Mouse (Mus musculus) adrenal gland, postnatal 25 days (tissue): ENCODE measurements at regions not wholly inside any gene's neighbourhood (a gene's known extent, or its start where the extent isn't known, plus 50 kb on each side); places are given as distances from the start of the nearest gene placed in this dataset.
A peak's percentile ranks its signal among the peaks of the same experiment; 100 is the strongest.
"Not testable (repeated sequence)": the region's sequence is repeated elsewhere in the genome, so short reads cannot be mapped to it uniquely, and the experiment has no call there.

ENCODE experiments used
- DNase-seq: peaks from one replicate; pipeline ENCODE4 v3.0.0; 2021; ENCODE audit warnings: mixed read lengths

DNA sequence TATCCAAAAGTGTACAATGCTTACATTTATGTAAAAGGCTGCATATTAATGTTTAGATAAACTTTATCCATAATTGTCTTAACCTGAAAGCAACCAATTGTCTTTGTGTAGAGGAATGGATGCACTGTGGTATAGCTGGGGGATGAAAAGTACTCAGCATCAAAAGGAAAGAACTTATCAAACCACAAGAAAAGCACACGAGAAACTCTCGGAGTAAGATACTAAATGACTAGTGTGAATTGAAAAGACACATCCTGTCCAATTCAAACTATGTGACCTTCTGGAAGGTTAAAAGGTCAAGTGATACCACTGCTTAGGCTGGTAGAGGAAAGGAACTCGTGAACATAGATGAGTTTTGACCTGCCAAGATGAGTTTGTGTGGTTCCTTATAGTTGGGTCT is 192.2 kb upstream of the Tbl1xr1 start:
- no peak for DNase-seq

DNA sequence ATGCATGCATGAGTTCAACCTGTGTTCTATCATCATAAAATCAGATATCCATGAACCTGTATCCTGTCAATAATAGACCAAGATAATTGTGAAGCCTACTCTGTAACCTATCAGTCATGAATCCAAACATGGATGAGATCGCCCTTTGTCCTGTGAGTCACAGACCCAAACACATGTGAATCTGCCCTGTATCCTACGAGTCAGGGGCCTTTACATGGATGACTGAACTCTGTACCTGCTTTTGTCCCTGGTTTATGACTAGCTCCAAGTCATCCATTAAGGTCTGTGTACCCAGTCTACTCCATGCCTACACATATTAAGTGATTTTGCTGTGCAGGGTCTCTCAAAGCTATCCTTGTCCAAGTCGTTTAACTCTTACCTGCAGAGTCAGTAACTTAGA is 187.7 kb upstream of the Tbl1xr1 start:
- no peak for DNase-seq

DNA sequence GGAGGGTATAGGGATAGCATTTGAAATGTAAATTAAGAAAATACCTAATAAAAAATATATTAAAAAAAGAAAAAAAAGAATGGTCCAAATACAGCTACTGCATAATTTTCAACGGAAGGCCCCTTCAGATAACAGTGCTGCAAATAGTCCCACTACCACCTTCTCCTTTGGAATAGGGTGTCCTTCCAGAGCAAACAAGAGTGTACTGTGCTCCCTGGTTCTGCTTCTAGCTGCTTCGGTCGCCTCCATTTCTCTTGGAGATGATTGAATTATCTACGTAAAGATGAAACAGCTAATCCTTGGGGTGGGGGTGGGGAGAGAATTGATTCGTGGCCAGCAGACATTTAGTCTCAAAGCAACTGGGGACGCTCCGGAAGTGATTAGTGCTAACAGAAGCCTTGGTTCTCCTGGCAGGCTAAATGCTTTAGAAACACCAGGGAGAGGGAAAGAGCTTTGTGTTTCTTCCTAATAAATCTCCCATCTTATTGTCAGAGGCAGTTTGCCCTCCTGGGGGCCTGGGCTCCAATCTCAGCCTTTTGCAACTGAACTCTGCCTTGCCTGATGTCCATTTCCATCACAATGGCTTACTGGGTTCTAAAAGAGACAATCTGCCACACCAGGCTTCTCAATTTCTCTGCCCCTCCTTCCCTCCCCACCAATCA is 184.5 kb upstream of the Tbl1xr1 start:
- no peak for DNase-seq

DNA sequence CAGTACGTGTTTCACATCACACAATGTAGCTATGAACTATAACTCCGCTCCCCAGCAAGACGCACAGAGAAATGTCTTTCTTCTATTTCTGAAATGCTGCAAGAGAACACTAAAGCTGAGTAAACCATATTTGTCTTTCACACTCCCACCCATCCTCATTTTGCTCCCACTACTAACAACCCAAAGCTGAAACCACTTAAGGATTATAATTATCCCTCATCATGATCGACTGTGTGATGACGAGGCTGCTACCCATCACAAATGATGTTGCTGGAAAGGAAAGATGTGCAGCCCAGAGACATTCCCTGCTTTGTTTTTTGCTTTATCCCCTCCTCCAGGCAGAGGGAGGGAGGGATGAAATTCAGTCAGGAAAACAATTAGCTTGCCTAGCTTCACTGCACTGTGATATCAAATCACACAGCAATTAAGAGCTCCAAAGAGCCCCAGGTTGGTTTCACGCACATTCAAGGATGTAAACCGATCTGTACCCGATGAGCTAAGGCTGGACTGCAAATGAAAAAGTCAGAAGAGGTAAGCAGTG is 183.5 kb upstream of the Tbl1xr1 start:
- no peak for DNase-seq

DNA sequence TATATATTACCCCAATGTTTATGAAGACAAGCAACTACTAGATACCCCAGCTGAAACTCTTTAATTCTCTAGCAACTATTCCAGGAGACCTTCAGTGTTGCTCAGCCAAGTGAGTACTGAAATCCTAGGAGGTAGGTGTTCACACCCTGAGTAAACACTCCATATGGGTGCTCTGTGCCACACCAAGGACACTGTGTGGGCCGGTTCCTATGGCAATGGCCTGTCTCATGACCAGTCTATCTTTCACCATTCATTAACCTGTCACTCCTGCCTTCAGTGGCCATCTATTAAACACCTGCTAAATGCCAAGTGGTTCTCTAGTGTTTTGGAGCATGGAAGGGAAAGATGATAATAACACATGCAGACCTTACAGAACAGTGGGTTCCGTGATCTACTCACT is 180.9 kb upstream of the Tbl1xr1 start:
- DNase-seq = no peak

DNA sequence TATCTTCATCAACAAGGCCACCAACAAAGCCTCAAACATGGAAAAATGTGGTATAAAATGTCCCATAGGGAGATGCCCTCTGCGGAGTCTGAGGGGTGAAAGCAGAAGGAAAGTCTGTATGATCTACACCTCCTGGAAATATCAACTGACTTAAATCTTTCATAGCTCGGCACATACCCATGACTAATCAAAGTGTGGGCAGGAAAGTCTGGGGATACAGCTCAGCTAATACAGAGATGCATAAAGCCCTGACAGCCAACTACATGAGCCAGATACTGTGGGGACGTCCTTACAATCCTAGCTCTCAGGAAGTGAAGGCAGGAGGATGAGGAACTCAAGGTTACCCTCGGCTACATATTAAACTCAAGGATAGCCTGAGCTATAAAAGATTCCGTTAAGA is 178.2 kb upstream of the Tbl1xr1 start:
- no peak for DNase-seq

DNA sequence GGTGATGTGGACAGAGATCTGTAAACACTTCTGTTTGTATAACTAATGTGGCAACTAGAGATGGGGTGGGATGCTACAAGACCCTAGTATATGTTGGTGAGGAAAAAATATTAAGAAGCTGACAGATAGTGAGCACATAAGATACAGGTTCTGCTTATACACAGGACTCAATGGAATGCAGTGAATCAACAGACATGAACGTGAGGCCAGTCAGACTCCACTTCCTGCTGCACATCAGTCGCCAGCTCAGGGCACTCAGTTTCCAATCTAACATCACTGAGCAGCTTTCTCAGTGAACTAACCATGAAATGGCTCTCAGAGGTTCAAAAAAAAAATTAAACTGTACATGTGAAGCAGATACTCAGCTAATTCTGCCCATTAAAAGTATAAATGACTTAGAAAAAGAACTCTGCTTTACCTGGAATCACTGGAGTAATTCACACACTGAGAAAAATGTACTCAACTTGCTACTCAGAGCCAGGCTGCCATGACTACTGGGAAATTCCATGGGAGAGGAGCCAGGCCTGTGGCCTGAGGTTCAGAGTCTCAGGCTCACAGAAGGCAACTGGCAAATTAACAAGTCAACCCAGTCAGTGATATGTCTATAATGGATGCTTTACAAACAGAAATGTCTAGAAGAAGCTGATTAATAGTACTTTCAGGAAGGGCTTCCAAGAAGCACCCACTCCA is 170.9 kb upstream of the Tbl1xr1 start:
- DNase-seq = peak; percentile 7

DNA sequence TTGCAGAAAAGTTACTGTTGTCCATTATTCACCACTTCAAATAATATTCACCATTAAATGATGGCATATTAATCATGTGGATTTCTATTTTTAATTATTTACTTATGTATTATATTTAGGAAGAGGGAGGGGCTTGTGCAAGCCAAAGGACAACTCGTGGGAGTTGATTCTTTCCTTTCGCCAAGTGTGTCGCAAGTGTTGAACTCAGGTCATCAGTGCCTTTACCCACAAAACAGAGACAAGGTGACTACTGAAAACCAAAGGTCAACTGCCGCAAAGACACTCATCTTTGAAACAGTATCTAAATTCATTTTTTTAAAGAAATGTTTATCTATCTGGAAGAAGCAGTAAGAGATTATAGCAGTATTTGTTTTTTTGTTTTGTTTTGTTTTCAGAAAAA is 167.6 kb upstream of the Tbl1xr1 start:
- no peak for DNase-seq

DNA sequence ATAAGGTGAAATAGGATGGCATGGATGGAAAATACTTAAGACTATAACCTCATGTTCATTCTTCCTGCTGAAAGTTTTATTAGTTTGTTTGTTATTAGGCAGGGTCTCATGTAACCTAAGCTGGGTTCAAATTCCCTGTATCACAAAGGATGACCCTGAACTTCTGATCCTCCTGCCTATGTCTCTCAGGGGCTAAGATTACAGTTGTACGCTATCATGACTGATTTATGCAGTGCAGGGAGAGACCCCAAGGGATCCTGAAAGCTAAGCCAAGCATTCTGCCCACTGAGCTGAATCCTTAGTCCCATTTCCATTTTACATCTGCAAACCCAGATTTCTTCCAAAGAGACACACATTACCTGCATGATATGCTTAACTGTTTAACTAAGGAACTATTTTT is 166.4 kb upstream of the Tbl1xr1 start:
- DNase-seq = no peak

DNA sequence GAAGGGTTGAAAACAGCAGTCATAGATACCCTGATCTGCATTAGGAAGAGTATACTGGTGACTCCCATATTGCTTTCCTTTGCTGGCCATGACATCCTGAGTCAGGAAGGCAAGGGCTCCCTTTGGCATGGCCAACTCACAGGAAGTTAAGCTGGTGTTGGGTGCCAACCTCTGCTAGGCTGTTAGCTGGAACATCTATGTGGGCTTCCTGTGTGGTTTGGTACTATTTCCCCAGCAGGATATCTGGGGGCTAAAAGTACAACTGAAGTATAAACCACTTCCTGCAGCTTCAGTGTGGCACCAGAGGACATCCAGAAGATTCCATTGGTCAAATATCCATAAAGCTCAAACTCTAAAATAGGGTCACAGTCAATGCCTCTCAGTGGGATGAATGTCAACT is 165.4 kb upstream of the Tbl1xr1 start:
- no peak for DNase-seq

DNA sequence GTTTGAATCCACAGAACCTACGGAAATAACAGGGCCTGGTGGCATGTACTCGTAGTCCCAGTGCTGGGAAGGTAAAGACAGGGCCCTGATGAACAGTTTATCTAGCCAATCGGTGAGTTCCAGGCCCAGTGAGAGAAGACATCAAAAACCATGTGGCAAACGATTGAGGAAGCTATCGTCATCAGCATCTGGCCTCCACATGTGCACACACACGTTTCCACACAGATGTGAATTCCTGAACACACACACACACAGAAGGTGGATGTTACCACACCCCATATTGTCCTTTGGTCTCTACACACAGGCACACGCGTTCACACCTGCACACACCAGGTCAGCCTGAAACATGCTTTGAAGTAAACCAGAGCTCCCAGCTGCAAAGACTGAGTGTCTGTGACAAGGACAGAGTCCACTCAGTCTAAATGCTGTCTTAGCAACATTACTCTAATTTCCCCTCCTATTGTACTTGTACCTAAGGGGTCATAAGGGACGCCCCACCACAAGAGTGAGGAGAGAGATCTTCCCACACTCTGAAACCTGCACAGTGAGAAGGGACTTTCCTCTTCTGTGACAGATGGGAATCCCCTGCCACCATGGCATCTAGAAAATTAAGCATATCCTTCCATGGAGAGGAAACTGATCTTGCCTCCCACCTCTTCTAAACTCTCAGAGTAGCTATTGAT is 159.1 kb upstream of the Tbl1xr1 start:
- DNase-seq = no peak

DNA sequence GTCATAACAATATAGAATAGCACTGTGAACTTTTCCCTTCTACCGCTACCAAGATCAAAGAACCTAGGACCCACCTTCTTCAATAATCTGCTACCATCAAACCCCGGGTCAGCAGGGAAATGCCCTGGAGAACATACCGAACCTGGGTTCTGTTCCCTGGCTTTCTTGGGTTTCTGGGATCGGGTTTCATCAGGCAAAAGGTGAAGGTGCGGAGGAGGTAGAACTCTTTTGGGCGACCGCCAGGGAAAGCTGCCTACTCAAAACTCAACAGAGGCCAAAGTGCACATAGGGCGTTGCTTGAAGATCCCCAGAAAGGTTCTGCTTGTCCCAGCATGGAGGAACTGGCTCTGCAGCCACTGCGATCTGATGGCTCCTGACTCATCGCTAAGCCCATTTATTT is 158.0 kb upstream of the Tbl1xr1 start:
- no peak for DNase-seq

DNA sequence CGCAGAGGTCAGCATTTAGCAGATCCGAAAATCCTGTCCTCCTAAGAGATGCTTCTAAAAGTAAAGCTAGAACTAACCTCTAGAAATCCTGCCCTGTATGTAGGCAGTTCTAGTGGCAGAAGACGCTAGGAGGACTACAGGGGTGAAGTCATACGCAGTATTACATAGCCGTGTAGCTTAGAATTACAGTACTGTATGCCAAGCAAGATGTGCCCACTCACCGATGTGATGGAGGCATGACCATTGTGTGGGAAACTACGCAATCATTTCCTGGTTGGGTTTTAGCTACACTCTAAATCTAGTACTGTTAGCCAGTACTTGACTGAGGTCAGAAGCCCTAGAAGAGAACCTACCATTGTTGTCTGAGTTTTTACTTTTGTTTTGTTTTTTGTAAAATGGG is 156.5 kb upstream of the Tbl1xr1 start:
- DNase-seq = no peak

DNA sequence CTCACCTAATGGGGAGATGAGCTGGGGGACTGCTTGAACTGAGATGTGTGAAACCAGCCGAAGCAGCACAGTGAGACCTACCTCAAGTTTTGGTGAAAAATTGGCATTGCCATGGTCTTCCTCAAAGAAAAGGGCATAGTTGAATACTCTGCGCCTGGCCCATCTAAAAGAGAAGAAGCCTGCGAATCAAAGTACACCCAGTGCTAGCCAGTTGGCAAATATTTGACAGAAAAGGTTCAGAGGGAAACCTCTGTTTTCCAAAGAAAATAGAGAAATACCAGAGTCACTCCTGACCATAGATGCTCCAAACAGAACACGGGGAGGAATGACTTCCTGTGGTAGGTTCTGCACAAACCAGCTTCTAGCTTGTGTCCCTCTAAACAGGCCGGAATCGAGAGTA is 144.5 kb upstream of the Tbl1xr1 start:
- no peak for DNase-seq

DNA sequence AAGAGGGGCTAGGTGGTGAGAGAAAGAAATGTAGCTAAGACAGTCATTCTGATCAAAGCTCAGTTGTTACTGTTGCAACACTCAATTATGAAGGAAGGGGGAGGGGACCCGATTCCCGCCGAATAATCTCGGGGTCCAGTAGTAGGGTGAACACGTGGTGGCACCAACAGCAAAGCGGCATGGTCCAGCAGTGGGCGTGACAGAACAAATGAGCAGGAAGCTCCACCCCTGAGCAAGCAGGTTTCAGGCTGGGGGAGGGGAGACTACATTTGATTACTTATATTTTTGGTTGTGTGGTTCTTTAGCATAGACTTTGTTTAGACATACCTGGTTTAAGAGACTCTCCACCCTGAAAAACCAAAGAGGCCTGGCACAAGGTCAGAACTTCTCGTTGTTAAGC is 143.8 kb upstream of the Tbl1xr1 start:
- not testable (repeated sequence) for DNase-seq

DNA sequence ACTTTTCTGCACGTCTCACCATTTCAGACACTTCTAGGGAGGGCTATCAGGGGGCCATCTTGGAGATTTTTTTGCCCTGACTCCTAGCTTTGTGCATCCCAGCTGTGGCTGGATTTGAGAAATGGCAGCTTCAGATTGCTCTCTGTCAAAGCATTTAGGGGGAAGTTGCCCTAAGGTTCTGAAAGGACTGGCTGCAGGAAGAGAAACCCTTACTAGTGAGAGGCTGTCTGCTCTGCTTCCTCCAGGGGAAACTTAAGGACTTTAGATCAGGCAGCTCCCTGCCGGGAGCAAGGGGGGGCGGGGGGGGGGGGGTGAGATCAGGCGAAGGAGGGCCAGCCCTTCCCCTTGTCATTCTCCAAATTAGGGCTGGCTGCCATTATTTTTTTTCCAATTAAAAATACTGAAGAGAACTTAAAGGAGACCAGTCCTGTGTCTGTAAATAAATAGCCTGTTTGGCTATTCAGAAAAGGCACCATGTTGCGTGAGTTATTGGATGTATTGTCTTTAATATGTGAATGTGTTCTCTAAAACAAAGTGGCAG is 141.7 kb upstream of the Tbl1xr1 start:
- DNase-seq = no peak

DNA sequence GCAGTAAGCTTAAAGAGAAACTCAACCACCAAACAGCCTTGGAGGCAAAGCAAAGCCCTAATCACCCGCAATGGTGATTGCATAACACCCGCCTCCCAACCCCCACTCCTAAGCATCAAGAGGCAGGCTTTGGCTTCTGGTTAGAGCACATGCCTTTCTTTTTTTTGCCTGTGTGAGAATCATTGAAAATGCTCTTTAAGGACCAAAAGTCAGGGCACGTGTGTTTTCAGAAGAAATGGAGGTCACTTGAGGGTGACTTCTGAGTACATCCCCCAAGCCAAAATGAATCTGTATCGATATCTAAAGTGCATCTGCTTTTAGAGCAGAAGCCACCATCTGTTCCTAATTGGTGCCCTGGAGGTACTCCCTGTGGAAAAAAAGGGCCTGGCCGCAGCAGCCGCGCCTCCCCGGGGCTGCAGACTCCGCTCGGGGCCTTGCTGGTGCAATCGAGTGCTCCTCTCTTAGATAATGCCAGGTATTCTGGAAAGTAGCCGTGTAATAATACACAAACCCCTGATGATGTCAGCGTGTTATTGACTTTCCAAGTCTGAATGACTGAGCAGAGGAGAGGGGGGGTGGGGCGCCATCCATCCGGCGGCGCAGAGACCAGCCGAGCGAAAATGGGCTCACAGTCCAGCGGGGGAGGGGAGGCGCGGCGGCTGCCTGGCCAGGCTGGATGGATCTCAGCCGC is 140.7 kb upstream of the Tbl1xr1 start:
- DNase-seq = peak; percentile 97

DNA sequence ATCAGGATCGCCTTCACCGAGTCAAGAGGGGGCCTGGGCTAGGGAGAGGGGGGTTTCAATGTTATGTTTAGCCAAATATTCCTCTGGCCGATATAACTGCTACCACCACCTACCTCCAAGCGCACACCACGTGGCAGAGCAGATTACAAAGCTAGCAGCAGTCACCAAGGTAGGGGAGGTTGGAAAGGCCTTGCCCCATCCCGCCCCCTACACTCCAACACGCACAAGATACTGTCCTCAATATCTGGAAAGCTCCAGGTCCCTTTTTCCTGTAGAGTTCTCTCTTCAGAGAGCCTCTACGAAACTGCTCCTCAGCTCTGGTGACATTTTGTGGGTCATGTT is 140.2 kb upstream of the Tbl1xr1 start:
- DNase-seq = no peak

DNA sequence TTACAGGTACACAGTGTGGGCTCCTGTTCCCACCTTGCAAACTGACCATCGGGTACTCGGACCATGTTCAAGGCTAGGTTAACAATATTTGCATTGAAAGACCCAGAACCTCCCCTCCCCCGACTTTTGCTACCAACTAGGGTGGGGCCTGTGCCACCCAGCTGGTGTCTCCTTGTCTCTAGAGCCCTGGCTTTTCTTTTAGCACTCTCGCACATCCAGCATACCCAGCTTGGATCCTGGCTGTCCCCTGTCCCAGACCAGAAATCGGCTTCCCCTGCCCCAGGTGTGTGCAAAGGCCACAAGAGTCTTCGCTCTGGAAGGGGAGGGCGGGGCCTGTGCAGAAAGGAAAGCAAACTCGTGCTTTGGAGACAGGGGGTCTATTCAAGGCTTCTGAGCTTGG is 139.8 kb upstream of the Tbl1xr1 start:
- DNase-seq = no peak

DNA sequence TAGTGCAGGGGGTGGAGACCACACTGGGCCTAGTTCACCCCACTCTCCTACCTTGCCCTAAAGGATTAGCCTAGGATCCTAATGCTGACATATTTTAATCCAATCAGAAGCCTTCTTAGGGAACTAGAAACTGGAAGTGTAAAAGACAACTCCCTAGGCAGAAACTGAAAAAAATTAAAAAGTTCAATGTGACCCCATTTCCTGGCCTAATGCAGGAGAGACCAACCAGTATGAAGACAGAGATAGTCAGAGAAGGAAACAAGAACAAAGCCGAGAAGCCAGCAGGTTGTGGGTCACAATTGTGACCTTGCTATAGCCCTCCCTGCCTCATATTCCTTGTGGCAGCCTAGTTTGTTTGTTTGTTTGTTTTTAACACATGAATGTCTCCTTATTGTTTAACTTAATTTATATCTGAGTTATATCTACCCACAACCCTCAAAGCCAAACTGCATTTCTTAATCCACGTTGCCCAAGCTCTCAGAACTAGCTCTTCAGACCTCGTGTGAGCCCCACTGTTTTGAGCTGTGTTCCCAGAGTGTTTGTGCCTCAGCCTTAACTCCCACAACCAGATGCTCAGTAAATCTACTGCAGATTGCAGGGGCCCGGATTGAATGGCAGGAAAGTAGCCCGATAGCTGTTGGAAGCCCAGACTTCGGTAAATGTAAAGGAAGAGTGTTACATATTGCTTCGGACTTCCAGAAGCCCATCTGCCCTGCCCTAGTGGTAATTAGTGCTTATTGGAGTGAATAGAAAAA is 139.0 kb upstream of the Tbl1xr1 start:
- DNase-seq = no peak

DNA sequence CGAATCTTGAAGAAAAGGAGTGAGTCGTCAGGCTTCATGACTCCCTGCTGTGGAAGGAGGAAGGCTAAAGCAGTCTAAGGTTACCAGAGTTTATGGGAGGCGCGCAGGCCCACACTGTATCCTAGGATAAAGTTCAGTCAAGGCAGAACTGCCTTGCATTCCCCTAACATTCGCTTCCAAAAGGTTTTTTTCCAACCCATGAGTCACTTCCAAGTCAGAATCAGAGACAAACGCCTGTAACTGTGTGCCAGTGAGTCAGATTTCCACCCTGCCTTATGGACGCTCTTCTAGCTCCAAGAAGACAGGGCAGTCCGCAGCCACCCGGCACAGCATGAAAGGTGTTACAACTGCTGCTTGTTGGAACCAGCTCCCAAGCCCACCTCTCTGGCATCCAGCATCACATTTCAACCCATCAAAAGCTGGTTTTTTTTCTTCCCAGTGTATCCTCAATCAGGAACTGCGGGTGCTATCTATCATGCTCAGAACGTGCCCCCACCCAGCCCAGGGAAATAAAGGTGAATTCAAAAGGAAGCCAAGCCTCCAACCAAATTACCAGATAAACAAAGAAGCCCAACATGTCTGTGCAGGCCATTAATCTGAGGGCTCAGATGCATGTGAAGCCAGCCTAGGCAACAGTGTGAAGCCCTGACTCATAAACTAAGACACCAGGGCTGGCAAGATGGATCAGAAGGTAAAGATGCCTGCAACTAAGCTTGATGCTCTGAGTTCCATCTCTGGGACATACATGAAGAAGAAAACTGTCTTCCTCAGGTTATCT is 138.2 kb upstream of the Tbl1xr1 start:
- DNase-seq = peak; percentile 35
